In genomic region chr5:147630426-147631290, GRCm38 (mm10) we compare ENCODE assay signal across 12 mouse cellular contexts.
A peak's percentile ranks its signal among the peaks of the same experiment; 100 is the strongest.
DNase-seq lines count a peak whose midpoint lies in the region; ATAC-seq and TF ChIP-seq lines count a peak whose summit lies in the region.
"Had no signal": no experiment of that assay in that cellular context is flagged by ENCODE, and none has a peak within 500 bp of the region (broad histone marks: within the 10 kb centered on the region; RNA-seq: fewer than 3 reads in every experiment).

No protein-coding gene starts in this region.

- TF ChIP-seq CTCF in gastrocnemius, adult 2 months (IDR thresholded peaks at IDR 0.05): no peak

- no peaks in the 10 kb centered on the region for H3K9me3 ChIP-seq in liver, embryonic 16.5 days (replicated peaks; ENCODE audit: control insufficient read depth, low read length)
- H3K9me3 ChIP-seq: limb, embryonic 10.5 days had no signal

- no peak overlapping the region for H3K9ac ChIP-seq in liver, embryonic 16.5 days (ENCODE audit: low read depth, low read length)

- H3K27ac ChIP-seq in gastrocnemius, adult 2 months: peak overlapping the region; percentile 17
- no peak overlapping the region for H3K27ac ChIP-seq in liver, embryonic 16.5 days (ENCODE audit: low read length)
- H3K27ac ChIP-seq: limb, embryonic 10.5 days had no signal

- WGBS in liver, embryonic 16.5 days (ENCODE audit: insufficient replicate concordance): 61% methylated on average over 17 of the region's 17 CpGs

- peak; percentile 32; the same call in 1 of the 2 replicates for ATAC-seq in liver, embryonic 16.5 days (ENCODE audit: low read depth)

- no peak overlapping the region for H3K4me2 ChIP-seq in liver, embryonic 16.5 days (ENCODE audit: low read depth, low read length)

- H3K27me3 ChIP-seq in liver, embryonic 16.5 days (ENCODE audit: control insufficient read depth, insufficient read depth, low read depth, low read length): no peaks in the 10 kb centered on the region

- no peaks in the 10 kb centered on the region for H3K36me3 ChIP-seq in liver, embryonic 16.5 days (ENCODE audit: control insufficient read depth, insufficient read depth)
- H3K36me3 ChIP-seq: limb, embryonic 10.5 days had no signal

- H3K4me1 ChIP-seq in liver, embryonic 16.5 days (ENCODE audit: control insufficient read depth, low read depth, low read length): no peaks in the 10 kb centered on the region
- H3K4me1 ChIP-seq: limb, embryonic 10.5 days had no signal

- no peak for DNase-seq in gastrocnemius, adult 2 months
- DNase-seq in gastrocnemius, postnatal 4 days (ENCODE audit: low spot score in 2 of 2): no peak
- no peak for DNase-seq in liver
- DNase-seq in adrenal gland, postnatal 36 days: peak; percentile 24 to 27
- DNase-seq in kidney, postnatal 10 days: peak; percentile 45
- no peak for DNase-seq in urinary bladder, postnatal 4 days (ENCODE audit: low spot score in 2 of 2)
- DNase-seq in gastrocnemius, postnatal 14 days: no peak
- DNase-seq: cerebellum, adult 9-10 months; retina, postnatal 1 day; spleen, adult 18-20 months had no signal

- intact Hi-C loops in gastrocnemius, adult 2 months (cut with DNase I): no loop called here
- intact Hi-C loops in gastrocnemius, postnatal 14 days (cut with DNase I; ENCODE audit: low total_unique reads): loop anchor here (10.0 kb wide), 1 partner anchor 114 kb away; no protein-coding TSS in a partner anchor

- H3K4me3 ChIP-seq in gastrocnemius, adult 2 months: no peak overlapping the region
- H3K4me3 ChIP-seq in liver, embryonic 16.5 days (ENCODE audit: low read depth, low read length): no peak overlapping the region
- H3K4me3 ChIP-seq: limb, embryonic 10.5 days had no signal

Comparison
In these comparisons a context has a peak if more than half of its experiments do, and no peak if none do; other contexts are left out.
1. DNase-seq: peak in adrenal gland, postnatal 36 days (2 of 2) and kidney, postnatal 10 days (single experiment); none in gastrocnemius, adult 2 months (single experiment), gastrocnemius, postnatal 4 days (0 of 2), liver (single experiment), urinary bladder, postnatal 4 days (0 of 2) and gastrocnemius, postnatal 14 days (single experiment).